Mouse (Mus musculus): ENCODE results near the gene Gm8773.

- 0 out of 2 replicates have a peak, but pooled peaks have one; percentile 34 for TF ChIP-seq POLR2A (IDR thresholded peaks at IDR 0.05; ENCODE audit: low read depth, low read length)
- TF ChIP-seq ELF1 (IDR thresholded peaks at IDR 0.05; ENCODE audit: low read depth, low read length) = peak; percentile 75
- no peak for TF ChIP-seq RCOR1 (conservative IDR thresholded peaks at IDR 0.05; ENCODE audit: low read depth, low read length)
- TF ChIP-seq EP300 (IDR thresholded peaks at IDR 0.05; ENCODE audit: low read length) = no peak
- TF ChIP-seq CTCF (conservative IDR thresholded peaks at IDR 0.05 in 1 of 2, IDR thresholded peaks at IDR 0.05 in 1 of 2; ENCODE audit: low read depth in 2 of 2, low read length in 2 of 2) = no peak
- TF ChIP-seq RAD21 (IDR thresholded peaks at IDR 0.05; ENCODE audit: low read depth, low read length) = no peak
- 0 out of 2 replicates have a peak, but pooled peaks have one; percentile 25 for TF ChIP-seq MXI1 (IDR thresholded peaks at IDR 0.05; ENCODE audit: low read depth, low read length)
- no peak for TF ChIP-seq MAZ (IDR thresholded peaks at IDR 0.05; ENCODE audit: low read depth, low read length)
- no peak for TF ChIP-seq USF1 (IDR thresholded peaks at IDR 0.05; ENCODE audit: low read depth, low read length)
- no peak for TF ChIP-seq NELFE (IDR thresholded peaks at IDR 0.05; ENCODE audit: low read depth, low read length)
- TF ChIP-seq KAT2A (IDR thresholded peaks at IDR 0.05; ENCODE audit: insufficient replicate concordance, low read length) = no peak
Measured at GRCm38 (mm10) chr5:5573749-5574317, at the start of gene Gm8773.

Measured in CH12.LX (cell line).